Mouse (Mus musculus) MEL-GATA-1-ER (cell line): ENCODE measurements around the gene Arhgef7.

Experiments used
- DNase-seq: peaks from one replicate; pipeline ENCODE4 v3.0.0-alpha.2; 2012; ENCODE audit warnings: low read depth; ENCODE audit errors: extremely low read depth

Arhgef7 gene

GRCm38 (mm10) chr8:11762048-11762447 is 34.5 kb downstream of the Arhgef7 start:
- no peak for DNase-seq

- DNase-seq: no peak
Measured at GRCm38 (mm10) chr8:11762821-11763220, 35.3 kb downstream of the Arhgef7 start.

- no peak for DNase-seq
Measured at GRCm38 (mm10) chr8:11767213-11767840, 39.8 kb downstream of the Arhgef7 start.

GRCm38 (mm10) chr8:11770001-11770400 is 42.5 kb downstream of the Arhgef7 start:
- DNase-seq: no peak

GRCm38 (mm10) chr8:11770521-11771080 is 43.1 kb downstream of the Arhgef7 start:
- no peak for DNase-seq

- no peak for DNase-seq
Measured at GRCm38 (mm10) chr8:11771608-11772007, 44.1 kb downstream of the Arhgef7 start.

- DNase-seq: no peak
Measured at GRCm38 (mm10) chr8:11774195-11775076, 46.9 kb downstream of the Arhgef7 start.

GRCm38 (mm10) chr8:11775889-11776288 is 48.4 kb downstream of the Arhgef7 start:
- no peak for DNase-seq

GRCm38 (mm10) chr8:11776451-11777180 is 49.1 kb downstream of the Arhgef7 start:
- DNase-seq: no peak

- no peak for DNase-seq
Measured at GRCm38 (mm10) chr8:11777201-11777600, 49.7 kb downstream of the Arhgef7 start.

GRCm38 (mm10) chr8:11778646-11779433 is 51.3 kb downstream of the Arhgef7 start:
- DNase-seq: no peak

- DNase-seq: no peak
Measured at GRCm38 (mm10) chr8:11779844-11780634, 52.5 kb downstream of the Arhgef7 start.

GRCm38 (mm10) chr8:11780641-11781040 is 53.1 kb downstream of the Arhgef7 start:
- no peak for DNase-seq

GRCm38 (mm10) chr8:11782607-11783006 is 55.1 kb downstream of the Arhgef7 start:
- DNase-seq: no peak

- no peak for DNase-seq
Measured at GRCm38 (mm10) chr8:11783861-11784594, 56.5 kb downstream of the Arhgef7 start.

GRCm38 (mm10) chr8:11785121-11785520 is 57.6 kb downstream of the Arhgef7 start:
- DNase-seq: no peak

GRCm38 (mm10) chr8:11785539-11786046 is 58.1 kb downstream of the Arhgef7 start:
- DNase-seq: no peak

- DNase-seq: no peak
Measured at GRCm38 (mm10) chr8:11788252-11788651, 60.7 kb downstream of the Arhgef7 start.

- DNase-seq: no peak
Measured at GRCm38 (mm10) chr8:11789168-11789567, 61.6 kb downstream of the Arhgef7 start.
